Mouse (Mus musculus) heart, postnatal 10 days (tissue): Measurements from ENCODE around the gene Trim67. TPM values are rescaled to one million over a fixed set of nuclear protein-coding genes. Genes with fewer than 3 reads are reported as not detected.

ENCODE experiments used
- DNase-seq, 2 experiments: peaks; one replicate each; pipeline ENCODE4 v3.0.0; 2021
- intact Hi-C: fragments of 180-260 bp; cut with DNase I; formaldehyde crosslinking; loops from one replicate; pipeline ENCODE4 v1.15.1; 2025
- total RNA-seq, 2 experiments: library from RNA; stranded (reverse); gene quantifications; 2 replicates each; pipeline ENCODE4 v1.2.3; 2021

Trim67 gene
- total RNA-seq, 2 experiments from 2014 or later: 0.22 to 1.2 TPM

DNA sequence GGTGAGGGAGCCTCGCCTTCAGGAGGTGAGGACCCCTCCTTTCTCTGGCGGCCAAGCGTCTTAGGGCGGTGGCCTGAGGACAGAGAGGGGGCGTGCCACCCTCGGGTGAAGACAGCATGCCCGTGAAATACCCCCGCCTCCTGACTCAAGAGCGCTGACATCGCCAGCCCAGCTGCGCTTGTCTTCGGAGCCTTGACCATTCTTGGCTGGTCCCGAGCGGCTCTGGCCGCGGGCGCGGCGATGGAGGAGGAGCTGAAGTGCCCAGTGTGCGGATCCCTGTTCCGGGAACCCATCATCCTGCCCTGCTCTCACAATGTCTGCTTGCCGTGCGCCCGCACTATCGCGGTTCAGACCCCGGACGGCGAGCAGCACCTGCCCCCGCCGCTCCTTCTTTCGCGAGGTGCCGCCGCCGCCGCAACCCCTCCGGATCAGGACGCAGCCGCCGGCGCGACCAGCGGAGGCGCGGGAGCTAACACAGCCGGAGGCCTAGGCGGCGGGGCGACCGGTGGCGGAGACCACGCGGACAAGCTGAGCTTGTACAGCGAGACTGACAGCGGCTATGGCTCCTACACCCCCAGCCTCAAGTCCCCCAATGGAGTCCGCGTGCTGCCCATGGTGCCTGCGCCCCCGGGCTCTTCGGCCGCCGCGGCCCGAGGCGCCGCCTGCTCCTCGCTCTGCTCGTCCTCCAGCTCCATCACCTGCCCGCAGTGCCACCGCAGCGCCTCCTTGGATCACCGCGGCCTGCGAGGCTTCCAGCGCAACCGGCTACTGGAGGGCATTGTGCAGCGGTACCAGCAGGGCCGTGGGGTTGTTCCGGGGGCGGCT lies 981 bp downstream of the Trim67 start:
- DNase-seq: no peak
- intact Hi-C loops: no loop called here

DNA sequence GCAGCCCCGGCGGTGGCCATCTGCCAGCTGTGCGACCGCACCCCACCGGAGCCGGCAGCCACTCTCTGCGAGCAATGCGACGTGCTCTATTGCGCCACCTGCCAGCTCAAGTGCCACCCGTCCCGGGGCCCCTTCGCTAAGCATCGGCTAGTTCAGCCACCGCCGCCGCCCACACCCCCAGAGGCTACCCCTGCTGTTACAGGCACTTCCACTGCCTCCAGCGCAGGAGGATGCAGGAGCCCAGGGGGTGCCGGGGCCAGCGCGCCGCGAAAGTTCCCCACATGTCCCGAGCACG lies 1.5 kb downstream of the Trim67 start:
- peak; percentile 54 for DNase-seq
- intact Hi-C loops: no loop called here

DNA sequence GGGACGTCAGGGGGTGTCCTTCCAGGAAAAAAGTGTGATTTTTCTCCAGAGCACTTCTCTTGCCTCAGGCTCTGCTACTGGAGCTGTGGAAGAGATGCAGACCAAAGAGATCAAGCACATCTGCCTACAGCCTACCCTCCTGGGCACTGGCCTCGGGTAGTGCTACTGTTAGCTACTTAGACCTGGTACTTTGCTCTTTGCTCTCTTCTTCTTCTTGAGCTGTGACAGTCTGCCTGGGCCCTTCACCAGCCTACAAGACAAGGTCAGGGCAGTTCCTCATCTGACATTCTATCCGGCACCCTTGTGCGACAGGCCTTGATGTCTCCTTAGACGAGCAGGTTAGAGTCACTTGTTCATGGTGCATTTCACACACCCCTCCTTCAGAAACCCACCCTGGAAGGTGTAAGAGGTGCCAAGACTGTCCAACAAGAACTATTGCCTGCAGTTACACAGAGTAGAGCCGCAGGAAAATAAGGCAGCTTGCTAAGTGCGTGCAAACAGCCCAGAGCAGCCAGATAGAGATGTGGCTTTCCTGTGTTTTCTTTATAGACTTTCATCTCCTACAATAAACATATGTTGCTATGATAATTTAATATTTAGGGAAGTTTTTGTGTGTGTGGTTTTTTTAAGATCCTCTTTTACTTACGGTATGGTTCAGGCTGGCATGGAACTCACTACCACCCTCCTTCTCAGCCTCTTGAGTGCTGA lies 3.0 kb downstream of the Trim67 start:
- intact Hi-C loops: no loop called here
- DNase-seq: no peak

DNA sequence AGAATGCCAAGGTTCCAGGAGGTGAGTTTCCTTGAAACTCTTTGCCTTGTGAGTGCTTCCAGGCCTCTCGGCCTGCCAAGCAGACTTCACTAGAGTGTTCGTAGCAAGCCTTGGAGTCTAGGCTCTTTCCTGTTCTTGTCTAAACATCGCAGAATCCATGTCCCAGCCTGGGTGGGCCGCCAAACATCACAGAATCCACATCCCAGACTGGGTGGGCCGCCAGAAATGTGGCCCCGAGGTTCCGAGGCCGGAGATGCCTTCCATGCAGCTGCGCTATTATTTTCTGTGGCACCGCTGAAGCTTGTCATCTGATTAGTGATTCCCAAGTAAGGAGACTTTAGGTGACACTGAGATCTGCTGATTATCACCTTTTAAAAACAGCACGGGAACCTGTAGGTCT lies 7.7 kb downstream of the Trim67 start:
- DNase-seq: no peak
- intact Hi-C loops: no loop called here

DNA sequence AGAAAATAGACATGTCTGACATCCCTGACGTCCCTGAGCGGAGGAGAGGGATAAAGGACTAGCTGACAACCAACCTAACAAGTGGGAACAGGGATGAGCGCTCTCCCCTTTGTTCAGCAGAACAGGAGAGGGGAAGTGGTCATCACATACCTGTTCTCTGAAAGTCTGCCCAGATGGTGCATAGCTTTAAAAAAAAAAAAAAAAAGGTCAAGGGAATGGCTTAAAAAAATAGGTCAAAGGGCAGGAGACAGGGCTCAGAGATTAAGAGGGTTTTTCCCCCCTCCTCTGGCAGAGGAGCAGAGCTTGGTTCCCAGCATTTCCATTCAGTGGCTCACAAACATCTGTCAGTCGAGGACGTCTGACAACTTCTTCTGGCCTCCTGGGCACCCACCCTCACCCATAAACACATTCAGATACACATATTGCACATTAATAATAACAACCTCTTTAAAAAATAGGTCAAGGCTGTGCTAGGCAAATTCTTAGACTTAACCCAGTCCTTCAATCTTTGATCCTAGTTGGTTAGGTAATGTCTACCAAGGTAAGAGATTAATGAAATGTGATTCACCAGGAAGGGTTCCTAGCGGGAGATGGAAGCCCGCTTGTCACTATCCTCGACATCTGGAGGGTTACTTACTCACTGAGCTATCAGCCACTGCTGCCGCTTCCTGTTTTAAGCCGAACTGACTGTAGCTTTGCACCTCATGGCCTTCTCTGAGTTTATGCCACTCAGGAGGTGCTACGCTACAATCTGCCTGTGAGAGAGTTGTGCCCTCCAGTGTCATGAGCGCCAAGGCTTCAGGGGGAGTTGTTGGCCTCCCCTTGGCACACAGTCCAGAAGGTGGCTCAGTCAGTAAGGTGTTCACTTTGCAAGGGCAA lies 11.2 kb downstream of the Trim67 start:
- DNase-seq: no peak
- intact Hi-C loops: no loop called here

DNA sequence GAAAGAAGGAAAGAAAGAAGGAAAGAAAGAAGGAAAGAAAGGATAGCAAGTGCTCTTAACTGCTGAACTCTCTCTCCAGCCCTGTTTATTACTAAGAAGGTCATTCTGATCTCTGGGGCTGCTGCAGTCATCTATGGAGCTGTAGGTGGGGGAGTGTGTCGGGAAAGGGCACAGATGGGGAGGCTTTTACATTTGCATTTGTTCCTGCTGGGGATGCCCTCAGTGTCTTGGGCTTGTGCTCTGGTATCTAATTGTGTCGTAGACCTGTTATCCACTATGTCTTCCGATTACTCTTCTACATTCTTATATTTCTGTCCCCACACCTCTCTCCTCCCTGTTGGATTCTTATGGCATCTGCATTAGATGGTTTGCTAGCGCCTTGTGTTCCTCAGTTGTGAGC lies 13.1 kb downstream of the Trim67 start:
- intact Hi-C loops: no loop called here
- DNase-seq: no peak

DNA sequence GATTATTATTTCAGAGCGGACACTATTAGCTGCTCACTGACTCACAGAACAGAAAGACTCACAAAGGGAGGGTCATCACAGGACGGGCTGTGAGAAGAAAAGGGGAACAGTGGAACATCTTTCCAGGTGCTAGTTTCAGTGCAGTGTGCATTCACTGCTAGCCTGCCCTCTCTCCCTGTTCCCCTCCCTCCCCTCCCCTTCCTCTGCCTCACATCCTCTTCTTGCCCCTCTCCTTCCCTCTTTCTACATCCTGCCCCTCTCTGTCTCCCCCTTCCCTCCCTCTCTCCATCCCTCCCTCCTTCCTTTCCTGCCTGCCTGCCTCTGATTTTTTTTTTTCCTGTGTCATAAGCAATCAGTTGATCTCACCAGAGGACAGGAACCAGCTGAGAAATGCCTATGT lies 16.5 kb downstream of the Trim67 start:
- intact Hi-C loops: no loop called here
- no peak for DNase-seq

DNA sequence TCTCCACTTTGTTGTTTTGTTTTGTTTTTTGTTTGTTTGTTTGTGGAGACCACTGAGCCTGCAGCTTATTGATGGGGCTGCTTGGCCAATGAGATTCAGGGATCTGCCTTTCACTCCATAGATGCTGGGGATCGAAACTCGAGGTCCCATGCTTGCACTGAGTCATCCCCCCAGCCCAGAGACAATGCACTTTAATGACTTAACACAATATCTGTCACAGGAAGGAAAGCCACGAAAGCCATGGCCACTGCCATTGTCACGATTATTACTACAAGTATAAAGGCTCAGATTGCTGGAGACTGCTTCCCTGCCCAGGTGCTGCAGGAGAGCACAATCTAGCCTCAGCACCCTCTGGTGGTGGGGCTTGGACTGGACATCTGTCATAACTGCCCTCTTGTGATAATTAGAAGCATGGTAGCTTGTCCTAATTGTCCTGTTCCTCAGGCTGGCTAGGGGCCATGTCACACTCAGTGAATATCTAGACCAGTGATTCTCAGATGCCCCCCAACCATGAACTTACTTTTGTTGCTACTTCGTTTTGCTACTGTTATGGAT lies 17.2 kb downstream of the Trim67 start:
- intact Hi-C loops: no loop called here
- no peak for DNase-seq

DNA sequence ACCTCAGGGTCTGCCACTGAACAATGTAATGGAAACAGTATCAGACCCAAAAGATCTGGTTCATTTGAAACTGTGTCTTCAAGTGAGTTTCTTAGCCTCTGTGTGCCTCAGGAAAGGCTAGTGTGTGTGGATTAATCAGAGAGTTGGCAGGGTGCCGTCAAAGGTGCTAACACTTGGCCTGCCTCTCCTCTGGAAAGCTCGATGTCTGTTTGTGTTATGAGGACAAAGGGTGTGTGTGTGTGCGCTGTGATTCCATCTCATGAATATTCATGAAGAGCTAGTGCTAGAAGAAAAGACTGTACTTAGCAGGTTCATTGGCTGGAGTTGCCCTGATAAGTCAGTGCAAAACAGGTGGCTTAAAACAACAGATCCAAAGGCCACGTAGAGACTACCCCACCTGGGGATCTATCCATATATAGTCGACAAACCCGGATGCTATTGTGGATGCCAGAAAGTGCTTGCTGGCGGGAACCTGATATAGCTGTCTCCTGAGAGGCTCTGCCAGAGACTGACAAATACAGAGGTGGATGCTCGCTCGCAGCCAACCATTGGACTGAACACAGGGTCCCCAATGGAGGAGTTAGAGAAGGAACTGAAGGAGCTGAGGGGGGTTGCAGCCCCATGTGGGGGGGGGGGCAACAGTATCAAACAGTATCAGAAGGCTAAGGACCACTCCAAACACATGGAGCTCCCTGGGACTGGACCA lies 17.9 kb downstream of the Trim67 start:
- DNase-seq: no peak
- intact Hi-C loops: no loop called here

DNA sequence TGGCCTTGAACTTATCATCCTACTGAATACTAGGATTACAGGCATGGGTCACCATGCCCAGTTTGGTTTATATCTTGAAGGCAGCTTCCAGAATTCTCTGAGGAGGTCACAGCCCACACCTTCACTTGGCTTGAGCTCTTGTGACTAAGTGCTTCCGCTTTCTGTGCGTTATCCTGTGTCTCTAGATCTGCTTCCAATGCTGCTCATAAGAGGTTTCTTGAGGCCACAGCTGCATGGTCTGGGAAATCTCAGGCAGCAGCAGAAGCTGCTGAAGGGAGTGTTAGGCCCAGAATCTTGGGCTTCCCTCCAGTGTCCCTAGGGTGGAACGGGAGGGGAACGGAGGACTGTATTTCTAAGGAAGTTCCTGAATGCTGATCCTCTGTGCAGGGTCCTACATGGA lies 20.4 kb downstream of the Trim67 start:
- intact Hi-C loops: no loop called here

DNA sequence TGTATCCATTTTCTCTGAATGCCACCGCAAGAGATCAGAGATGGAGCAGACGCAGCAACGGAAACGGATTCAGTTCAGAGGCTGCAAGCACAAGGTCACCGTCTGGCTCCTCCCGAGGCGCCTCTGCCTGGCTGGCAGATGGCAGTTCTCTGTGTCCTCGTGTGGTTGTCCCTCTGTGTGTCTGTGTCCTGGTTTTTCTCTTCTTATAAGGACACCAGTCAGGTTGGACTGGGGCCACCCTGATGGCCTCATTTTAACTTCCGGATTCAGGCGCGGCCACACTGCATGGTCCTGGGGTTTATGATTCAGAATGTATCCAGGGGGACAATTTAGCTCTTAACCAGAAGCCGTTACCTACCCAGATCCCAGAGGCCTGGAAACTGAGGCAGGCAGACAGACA lies 23.0 kb downstream of the Trim67 start:
- no peak for DNase-seq
- intact Hi-C loops: no loop called here

More for the DNA sequence above, 20.4 kb downstream of the Trim67 start:
- DNase-seq: peak in 1 of 2 experiments; percentile 29

DNA sequence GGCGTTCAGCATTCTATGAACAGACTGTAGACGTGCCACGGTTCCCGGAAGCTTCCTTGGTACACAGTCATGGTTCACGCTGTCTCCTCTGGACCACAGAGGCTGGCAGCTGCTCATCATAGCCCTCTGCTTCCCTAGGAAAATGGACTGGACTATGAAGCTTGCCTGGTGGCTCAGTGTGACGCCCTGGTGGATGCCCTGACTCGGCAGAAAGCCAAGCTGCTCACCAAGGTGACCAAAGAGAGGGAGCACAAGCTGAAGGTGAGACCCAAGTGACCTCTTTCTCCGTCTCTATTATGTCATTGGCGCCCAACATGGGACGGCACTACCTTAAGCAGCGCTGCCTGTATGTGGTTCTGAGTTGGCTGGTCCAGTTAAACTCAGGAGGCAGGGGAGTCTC lies 24.0 kb downstream of the Trim67 start:
- no peak for DNase-seq
- intact Hi-C loops: no loop called here

DNA sequence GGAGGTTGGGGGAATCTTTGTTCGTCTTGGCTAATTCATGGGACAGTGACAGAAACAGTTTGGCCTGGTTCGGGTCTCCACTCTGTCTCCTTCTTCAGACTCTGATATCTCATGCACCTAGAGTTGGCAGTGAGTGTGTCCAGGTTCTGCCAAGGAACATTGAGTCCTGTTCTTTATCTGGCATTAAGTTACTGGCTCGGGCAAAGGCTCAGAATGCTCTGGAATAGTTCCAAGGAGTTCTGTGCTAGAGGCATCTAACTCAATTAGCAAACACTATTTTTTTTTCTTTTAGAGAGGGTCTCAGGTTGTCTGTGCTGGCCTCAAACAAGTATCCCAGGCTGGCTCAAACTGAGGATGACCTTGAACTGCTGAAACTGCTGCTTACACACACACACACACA lies 24.5 kb downstream of the Trim67 start:
- no peak for DNase-seq
- intact Hi-C loops: no loop called here

DNA sequence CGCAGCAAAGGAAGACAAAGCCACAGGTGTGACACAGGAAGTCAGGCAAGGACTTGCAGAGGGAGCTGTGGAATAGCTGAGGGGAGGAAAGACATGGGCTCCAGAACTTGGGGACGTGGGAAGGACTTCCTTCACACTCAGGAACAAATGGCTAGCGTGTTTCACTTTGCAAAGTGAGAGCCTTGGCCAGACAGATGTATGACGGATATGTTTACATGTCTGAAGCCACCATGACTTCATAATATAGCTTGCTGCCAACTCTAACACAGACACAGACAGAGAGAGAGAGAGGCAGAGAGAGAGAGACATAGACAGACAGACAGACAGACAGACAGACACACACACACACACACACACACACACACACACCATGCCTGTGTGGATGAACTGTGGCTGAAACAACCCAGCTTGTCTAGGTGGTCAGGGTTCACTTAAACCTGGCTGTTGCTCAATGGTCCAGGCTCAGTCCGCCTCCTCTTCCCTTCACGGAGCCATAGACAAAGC lies 26.8 kb downstream of the Trim67 start:
- intact Hi-C loops: no loop called here

DNA sequence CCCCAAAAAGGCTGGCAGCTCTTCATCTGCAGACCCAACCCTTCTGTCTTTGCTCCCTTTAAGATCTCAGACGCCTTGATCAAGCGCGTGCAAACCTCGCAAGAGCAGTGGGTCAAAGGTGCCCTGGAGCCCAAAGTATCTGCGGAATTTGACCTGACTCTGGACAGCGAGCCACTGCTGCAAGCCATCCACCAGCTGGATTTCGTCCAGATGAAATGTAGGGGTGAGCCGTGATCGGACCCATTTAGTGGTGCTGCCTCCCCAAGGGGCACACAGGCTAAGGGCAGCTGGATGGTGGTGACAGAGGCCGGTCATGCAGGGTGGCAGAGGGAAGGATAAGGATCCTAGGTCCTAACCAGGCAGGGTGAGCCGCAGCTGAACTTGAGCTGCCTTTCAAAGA lies 27.2 kb downstream of the Trim67 start:
- intact Hi-C loops: no loop called here
- DNase-seq: no peak

More for the DNA sequence above, 26.8 kb downstream of the Trim67 start:
- DNase-seq: no peak

DNA sequence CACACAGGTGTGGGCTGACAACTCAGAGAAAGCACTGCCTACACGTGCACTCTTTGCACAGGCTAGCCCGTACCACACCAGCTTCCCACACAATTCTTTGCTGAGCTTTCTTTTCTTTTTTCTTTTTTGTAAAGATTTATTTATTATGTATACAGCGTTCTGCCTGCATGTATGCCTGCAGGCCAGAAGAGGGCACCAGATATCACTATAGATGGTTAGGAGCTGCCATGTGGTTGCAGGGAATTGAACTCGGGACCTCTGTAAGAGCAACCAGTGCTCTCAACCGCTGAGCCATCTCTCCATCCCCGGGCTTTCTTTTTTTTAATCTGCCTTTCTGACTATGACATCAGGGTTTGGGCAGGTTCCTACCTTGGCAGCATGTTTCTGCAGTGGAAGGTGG lies 30.6 kb downstream of the Trim67 start:
- intact Hi-C loops: no loop called here
- no peak for DNase-seq

DNA sequence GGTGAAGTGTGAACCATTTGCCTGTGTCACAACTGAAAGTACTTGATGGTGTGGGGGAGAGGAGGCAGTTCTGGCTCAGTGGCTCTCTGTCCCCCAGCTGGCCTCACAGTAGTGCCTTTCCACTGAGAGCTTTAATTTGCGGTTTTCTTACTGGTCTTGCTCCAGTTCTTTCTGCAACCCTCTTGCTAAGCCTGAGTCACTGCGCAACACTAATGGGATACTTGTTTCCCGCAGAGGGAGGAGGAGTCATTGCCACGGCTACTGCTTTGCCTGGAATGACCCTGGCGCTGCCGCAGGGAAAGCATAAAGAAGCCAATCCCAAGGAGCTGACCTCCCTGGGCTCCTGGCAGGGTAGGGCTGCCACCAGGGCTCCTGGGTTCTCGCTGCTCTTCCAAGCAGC lies 33.8 kb downstream of the Trim67 start:
- intact Hi-C loops: loop anchor here (5.0 kb wide), 3 partner anchors 44 to 209 kb away; no protein-coding TSS in a partner anchor
- DNase-seq: peak in 1 of 2 experiments; percentile 40

DNA sequence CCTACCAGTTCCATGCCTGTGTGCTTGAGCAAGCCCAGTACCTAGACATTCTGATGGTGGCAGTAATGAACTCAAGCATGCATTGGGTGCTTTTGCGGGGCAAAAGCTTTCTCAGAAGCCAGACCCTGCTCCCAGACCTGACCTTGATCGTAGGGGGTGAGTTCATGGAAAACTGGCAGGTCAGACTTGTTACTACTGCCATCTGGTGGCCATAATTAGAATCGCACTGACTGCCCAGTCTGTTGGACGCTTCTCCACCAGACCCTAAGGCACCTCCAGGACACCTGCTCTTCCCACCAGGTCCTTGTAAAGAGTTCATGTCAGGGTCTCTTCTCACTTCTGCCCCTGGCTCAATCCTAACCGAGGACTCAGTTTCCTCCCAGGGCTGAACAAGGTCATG lies 34.5 kb downstream of the Trim67 start:
- DNase-seq: peak; percentile 78 to 85
- intact Hi-C loops: loop anchor here (5.0 kb wide), 3 partner anchors 45 to 210 kb away; no protein-coding TSS in a partner anchor

DNA sequence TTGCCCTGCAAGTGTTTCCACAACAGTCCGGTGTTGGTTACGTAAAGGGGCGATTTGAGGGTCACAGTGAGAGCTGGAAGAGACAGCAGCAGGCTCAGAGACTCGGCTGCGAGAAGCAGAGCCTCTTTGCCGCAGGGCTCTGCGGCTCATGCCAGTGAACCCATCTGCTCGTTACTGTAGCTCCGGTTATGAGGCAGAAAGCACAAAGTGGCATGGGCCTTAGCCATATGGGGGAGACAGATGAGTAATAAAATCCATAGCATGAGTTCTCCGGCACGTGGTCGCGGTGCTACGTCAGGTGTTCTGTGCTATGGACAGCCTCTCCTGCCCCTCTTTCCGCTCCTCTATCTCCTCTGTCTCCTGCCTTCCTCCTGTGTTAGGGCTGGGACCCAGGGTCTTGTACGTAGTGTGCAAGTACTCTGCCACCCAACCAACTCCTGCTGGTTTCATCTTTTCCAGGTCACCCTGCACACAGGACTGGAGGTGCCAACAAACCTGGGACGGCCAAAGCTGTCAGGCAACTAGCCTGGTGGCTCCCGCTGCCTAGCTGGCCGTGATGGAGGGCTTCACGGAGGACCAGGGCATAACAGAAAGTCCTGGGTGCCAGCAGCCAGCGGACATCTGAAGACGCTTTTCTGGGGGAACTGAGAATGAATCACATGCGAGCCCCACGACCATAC lies 35.8 kb downstream of the Trim67 start:
- DNase-seq: no peak
- intact Hi-C loops: loop anchor here (5.0 kb wide), 3 partner anchors 46 to 211 kb away; no protein-coding TSS in a partner anchor

DNA sequence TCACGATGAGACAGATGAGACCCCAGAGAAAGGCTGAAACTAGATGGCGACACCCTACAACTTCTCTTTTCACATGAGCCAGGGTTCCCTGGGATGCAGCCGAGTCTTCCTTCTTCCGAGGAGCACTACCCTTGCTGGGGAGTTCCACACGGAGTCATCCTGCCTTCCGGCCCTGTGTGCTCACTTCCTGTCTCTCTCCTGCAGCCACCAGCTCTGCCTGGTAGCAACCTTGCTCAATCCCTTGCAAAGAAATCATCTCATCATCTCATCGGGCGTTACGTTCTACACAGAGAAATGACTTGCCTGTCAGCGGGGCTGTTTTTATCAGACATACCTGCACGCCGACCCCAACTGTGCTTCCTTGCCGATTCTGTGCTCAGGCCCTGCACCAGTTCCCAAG lies 37.2 kb downstream of the Trim67 start:
- intact Hi-C loops: no loop called here
- DNase-seq: no peak
